Mouse (Mus musculus) spleen, adult 2 months (tissue): Measurements from ENCODE around the gene Spint3.

ENCODE experiments used
- CTCF ChIP-seq: fragments of 200-500 bp; IDR thresholded peaks from 2 replicates; pipeline ENCODE4 v1.5.1; 2011; ENCODE audit warnings: mild to moderate bottlenecking, inconsistent platforms; ENCODE audit not compliant: insufficient read depth, insufficient read length, insufficient replicate concordance; ENCODE audit errors: extremely low read depth
- POLR2A ChIP-seq: fragments of 200-500 bp; IDR thresholded peaks from 2 replicates; pipeline ENCODE4 v1.6.1; 2011; ENCODE audit warnings: low read depth, low read length, inconsistent platforms

- TF ChIP-seq CTCF (no peak), POLR2A (no peak)
Observed at GRCm38 (mm10) chr2:164558426-164558825, 14.8 kb downstream of the Spint3 start.
